Mouse (Mus musculus) layer of hippocampus, adult 9-10 months (tissue): Measurements from ENCODE around the gene Donson.
"Not testable (repeated sequence)": the region's sequence is repeated elsewhere in the genome, so short reads cannot be mapped to it uniquely, and the experiment has no call there.

ENCODE experiments used
- DNase-seq: peaks from one replicate; pipeline ENCODE4 v3.0.0; 2022; ENCODE audit warnings: low spot score

Gene Donson

DNA sequence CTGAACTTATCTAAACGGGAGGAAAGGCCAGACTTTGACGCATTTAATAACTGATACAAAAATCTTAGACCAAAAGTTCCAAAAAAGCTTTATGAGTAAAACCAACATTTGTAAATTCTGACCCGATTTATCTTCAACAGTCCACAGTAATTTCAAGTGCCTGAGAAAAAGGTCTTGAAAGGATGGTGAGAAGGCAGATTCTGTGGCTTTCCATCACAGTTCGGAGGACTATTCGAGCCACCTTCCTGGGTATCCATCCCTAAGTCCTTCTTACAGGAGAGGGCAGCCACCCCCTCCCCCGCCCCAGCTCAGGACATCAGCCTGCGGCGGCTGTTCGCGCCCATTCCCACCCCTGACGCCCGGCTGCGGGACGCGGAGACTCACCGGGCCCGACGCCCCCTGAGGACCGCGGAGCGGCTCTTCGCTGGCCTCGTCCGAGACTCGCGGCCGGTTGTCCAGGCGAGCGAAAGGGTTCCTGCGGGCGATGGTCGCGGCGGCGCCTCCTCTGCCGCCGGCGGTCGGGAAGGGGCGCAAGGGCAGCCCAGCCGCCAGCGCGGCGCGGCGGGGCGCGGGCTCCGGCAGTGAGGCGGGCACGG, 449 bp downstream of the Donson start:
- no peak for DNase-seq

DNA sequence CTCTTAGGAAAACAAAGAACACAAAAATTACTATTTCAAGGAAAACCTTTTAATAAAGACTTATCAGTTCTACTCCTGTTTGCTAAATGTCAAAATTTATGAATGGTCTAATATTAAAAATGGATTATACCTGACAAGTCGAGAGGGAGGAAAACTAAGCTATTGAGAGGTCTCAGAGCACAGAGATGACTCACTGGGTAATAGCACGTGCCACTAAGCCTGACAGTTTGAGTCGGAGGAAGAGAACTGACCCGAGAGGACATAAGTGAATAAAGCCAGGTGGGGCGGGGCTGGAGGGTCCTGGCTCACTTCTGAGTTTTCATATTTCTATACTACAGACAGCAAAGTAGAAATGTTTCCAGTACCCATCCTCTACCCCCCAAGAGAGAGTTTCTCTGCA, 2.2 kb downstream of the Donson start:
- DNase-seq = no peak

DNA sequence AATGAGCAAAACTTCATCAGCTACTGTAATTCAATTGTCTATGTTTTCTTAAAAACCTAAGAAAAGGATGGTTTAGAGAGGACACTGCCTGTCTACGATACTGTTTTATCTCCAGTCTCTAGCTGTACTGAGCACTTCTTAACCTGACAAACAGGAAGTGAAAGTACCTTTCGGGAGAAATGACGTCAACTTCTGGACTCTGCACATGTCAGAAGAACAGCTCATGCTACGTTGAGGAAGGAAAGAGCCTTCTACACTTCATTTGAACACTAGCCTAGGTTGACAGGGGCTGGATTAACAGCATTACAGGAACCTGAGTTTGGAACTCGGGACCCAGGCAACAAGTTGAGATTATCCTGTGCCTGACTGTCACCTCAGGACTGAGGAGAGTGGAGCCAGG, 3.0 kb downstream of the Donson start:
- no peak for DNase-seq

DNA sequence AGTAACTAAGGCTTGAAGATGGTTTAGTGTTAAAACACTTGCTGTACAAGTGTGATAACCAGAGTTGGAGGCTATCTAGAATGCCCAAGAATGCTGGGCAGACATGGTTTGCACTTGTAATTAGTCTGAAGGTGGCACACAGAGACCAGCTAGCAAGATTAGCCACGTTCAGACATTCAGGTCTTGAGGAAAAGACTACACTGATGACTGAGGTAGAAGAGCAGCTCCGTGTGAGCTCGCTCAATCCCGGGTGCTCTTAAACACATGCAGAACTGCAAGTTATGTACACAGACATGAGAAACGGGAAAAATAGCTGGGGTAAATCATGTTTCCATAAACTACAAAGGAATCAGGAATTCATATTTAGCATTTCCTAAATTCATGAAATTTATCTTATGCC, 7.9 kb downstream of the Donson start:
- DNase-seq = no peak

DNA sequence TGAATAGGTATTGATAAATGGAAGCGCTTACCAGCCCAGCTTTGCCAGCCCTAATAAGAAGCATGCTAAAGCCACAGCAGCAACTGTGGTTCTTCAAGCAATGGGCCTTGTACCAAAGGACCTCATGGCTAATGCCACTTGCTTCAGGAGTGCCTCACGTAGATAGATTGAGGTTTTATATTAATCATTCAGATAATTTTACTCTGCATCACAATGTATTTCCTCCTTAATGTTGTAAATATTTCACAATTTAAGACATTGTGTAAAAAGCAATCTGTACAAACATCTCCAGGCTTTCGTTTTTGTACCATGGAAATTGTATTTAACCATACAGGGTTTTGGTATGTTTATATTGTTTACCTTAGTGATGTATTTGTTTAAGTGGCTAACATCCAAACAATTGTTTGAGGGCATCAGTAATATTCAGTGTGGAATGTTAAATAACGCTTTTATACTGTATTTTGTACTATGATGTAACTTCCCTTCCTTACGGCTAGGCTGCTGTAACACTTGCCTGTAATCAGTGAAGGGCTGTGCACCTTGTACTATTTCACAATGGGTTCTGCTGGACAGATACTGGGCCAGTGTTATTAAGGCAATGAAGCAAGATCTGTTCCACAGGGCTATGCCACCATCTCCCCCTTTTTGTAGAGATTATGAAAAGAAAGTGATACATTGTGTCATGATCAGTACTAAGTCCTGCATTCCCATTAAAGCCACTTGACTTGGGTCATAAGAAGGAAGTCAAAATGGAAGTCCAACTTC, 10.2 kb downstream of the Donson start:
- no peak for DNase-seq

DNA sequence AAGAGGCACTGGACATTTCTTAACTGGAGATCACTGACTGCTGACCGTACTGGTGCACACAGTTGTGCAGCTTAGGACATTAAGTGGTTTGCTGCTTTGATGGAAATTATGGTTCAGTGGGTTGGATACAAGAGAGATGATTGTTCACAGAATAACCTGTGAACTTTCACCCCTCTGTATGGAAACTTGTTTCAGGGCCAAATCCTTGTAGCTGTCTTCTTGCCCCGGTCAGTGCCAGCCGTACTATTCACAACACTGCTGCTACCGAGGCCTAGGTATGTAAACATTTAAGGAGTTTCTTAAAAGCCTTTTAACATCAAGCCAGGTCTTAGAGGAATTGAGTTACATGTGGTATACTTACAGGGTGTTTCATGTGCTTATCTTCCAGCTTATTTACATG, 14.1 kb downstream of the Donson start:
- no peak for DNase-seq

DNA sequence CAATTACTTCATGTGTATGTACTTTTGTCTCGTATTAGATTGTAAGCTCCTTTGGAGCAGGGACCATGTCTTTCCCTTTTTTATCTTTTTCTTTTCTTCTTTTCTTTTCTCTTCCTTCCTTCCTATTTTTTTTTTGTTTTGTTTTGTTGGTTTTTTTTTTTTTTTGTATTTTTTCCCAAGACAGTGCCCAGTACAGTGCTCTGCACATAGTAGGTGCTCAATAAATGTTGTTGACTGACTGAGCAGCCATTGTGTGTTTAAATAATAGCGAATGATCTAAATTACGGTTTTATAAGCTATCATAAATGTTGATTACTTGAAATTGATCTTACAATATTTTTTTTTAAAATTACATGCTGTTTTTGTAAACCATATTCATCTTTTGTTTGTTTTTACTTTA, 24.8 kb downstream of the Donson start:
- no peak for DNase-seq

DNA sequence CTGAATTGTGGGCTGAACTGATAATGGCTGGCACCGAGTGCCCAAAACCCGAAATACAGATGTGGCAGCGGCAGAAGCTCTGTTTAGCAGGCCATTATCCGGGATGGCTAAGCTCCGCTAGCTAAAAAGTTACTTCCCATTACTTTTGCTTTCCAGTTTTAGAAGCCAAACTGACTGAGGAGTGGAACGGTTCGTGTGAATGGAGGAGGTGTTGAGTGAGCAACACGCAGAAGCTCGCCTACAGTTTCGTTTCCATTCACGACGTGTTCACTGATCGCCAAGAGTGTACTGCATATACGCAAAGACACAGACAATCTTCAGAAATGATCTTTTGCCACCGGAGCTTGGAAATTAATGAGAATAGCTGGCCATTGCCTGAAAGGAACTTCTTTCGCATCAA, 26.2 kb downstream of the Donson start:
- DNase-seq = no peak

DNA sequence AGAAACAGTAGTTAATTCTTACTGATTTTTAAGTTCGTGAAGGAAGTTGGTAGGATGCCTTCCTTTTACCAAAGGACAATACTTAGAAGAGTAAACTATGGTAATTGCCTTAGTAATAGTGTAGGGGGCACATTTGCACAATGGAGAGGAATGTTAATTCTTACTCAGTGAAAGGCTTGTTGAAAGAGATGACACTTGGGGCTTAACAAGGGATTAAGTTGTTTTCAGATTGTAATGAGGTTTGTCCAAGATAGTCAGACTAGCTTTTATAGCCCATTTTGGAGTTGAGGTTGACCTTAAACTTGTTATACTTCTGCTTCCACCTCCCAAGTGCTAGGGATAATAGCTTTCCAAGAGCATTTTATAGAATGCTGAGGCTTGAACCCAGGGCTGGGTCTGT, 27.2 kb downstream of the Donson start:
- DNase-seq = no peak

DNA sequence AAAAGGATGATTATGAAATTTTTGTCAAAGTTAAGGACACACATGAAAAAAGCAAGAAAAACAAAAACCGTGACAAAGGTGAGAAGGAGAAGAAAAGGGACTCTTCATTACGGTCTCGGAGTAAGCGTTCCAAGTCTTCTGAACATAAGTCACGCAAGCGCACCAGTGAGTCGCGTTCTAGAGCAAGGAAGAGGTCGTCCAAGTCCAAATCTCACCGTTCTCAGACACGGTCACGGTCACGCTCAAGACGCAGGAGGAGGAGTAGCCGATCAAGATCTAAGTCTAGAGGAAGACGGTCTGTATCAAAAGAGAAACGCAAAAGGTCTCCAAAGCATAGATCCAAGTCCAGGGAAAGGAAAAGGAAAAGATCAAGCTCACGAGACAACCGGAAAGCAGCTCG, 28.8 kb downstream of the Donson start:
- DNase-seq = no peak

DNA sequence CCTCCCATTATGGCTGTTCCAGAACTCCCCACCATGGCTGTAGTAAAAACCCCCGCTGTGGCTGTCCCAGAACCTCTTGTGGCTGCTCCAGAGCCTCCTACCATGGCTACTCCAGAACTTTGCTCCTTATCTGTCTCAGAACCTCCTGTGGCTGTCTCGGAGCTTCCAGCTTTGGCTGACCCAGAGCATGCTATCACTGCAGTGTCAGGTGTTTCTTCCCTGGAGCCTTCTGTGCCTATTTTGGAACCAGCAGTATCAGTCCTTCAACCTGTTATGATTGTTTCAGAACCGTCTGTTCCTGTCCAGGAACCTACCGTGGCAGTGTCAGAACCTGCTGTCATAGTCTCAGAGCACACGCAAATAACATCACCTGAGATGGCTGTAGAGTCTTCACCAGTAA, 30.1 kb downstream of the Donson start:
- DNase-seq = no peak

DNA sequence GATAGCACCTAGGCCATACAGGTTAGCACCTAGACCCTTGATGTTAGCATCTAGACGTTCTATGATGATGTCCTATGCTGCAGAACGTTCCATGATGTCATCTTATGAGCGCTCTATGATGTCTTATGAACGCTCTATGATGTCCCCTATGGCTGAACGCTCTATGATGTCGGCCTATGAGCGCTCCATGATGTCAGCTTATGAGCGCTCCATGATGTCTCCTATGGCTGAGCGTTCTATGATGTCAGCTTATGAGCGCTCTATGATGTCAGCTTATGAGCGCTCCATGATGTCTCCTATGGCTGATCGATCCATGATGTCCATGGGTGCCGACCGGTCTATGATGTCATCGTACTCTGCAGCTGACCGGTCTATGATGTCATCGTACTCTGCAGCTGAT, 31.3 kb downstream of the Donson start:
- DNase-seq = no peak

DNA sequence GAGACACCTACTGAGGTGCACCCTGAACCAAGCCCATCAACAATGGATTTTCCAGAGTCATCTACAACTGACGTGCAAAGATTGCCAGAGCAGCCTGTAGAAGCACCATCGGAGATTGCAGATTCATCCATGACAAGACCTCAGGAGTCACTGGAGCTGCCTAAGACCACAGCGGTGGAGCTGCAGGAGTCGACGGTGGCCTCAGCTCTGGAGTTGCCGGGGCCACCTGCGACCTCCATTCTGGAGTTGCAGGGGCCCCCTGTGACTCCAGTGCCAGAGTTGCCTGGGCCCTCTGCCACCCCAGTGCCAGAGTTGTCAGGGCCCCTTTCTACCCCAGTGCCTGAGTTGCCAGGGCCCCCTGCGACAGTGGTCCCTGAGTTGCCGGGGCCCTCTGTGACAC, 33.3 kb downstream of the Donson start:
- no peak for DNase-seq

DNA sequence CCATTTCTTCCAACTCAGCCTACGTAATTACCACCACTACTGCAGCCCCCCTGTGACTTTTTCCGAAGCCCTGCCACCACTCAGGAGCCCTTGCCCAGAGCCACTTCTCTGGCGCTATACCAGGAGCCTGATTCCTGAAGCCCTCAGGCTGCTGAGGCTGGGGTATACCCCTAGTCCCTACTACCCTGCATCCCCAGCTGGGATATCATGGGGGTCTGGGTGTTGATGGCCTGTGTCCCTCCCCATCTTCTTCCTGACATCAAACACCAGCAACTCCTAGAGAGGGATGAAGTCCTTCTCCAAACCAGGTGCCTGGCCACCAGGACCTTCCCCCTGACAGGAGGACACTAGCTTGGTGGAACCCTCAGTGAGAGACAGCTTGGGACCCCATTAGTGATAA, 36.4 kb downstream of the Donson start:
- no peak for DNase-seq

DNA sequence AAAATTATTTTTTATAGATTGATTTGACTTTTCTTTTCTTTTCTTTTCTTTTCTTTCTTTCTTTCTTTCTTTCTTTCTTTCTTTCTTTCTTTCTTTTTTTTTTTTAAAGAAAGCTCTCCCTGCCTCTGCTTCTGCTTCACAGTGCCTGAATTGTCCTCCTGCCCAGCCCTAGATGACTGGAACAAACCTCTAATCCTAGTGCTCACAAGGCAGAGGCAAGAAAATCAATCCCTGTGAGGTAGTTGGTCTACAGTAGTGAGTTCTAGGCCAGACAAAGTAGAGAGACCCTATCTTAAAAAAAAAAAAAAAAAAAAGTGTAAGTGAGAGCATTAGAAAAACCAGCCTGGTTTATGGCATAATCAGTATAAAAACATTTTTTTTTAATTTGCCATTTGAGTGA, 38.8 kb downstream of the Donson start:
- no peak for DNase-seq

DNA sequence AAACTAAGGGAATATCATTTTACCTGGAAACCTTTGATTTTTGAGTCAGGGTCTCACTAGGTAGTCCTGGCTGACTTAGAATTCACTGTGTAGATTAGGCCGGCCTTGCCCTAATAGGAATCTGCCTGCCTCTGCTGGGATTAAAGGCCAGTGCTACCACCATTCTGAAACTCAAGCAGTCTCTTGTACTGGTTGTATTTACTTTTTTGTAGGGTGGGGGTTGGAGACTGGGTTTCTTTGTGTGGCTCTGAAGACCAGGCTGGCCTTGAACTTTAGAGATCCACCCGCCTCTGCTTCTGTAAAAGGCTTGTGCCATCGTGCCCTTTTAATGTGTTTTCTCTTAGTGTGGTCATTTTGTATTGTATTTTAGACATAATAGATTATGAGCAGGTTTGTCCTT, 39.3 kb downstream of the Donson start:
- no peak for DNase-seq

DNA sequence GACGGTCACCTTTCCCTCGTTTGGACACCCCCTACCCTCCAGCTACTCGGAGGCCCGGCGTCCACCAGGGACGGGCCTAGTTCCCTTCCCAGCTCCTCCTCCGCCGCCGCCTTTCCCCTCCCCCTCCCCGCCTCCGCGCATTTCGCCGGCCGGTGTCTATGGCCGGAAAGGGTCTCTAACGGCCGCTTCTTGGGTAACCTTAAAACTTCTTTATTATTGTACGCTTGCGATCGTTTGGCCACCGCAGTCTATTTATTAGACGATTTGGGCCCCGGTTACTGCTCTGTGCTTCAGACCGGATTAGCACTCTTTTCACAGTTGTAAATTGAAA, 40.4 kb downstream of the Donson start:
- DNase-seq = no peak

DNA sequence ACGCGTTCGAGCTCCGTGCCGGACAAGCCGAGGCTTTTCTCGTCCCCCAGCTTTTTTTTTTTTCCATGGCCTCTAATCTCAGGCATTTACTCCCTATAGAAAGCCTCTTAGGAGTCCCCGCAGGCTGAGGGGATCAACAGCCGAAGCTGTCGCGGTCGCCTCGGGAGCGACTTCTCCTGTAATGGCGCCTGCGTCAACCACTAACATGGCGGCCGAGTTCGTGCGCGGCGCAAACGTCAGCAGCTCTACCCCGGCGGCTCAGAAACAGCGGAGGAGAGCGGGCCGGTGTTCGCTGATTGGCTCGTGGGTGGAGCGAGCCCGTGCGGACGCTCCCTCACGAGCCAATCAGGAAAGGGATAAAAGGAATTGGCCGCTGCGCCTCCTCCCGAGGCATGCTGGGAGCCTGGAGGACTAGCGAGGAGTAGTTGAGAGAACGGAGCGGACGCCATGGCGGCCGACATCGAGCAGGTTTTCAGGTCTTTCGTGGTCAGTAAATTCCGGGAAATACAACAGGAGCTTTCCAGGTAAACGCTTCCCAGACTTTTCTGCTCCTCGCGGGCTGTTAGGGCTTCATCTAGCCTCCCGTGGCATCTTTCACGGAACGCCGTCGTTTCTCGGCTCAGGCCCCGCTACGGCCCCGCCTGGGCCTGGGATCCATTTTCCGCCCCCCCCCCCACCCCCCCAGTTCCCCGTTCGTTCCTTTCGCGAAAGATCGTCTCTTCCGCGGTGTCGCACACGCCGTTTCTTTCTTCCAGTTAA, 40.9 kb downstream of the Donson start, which contains the start of gene Son:
TSS of gene Son (plus strand) at position 46 of the 759 bp plus-strand sequence.
- DNase-seq = peak; percentile 87

DNA sequence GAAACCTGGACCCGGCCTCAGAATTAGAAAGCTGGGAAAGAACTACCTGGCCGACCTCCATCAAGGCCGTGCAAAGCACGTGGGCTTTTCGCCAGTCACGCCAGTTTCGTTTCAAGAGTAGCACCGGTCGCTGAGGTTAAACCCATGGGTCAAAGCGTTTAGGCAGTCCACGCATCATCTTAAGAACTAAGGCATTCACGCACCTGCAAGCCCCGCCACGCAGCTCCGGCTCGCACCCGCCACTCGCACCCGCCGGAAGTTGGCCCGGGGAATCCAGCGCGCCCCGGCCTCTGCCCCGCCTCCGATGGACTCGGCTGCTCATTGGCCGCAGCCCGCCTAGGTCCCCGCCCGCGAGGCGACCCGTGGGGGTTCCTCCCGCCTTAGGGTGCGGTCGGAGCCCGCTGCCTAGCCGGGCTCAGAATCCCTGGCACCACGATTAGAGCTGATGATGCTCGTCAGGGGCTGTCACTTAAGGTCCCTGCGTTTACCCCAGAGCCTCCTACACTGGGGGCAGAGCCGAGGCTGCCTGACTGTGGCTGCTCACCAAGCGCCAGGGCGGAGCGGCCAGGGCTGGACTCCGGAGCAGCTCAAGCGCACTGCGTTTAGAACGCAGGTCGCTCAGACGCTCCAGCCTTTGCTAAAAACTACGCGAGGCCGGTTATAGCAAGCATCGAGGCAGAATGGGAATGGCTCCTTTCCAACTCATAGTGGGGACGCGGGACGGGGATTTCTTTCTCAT, 41.7 kb downstream of the Donson start, which contains the start of gene Gart:
TSS of gene Gart (minus strand) at position 272 of the 739 bp plus-strand sequence.
- DNase-seq = peak; percentile 69

DNA sequence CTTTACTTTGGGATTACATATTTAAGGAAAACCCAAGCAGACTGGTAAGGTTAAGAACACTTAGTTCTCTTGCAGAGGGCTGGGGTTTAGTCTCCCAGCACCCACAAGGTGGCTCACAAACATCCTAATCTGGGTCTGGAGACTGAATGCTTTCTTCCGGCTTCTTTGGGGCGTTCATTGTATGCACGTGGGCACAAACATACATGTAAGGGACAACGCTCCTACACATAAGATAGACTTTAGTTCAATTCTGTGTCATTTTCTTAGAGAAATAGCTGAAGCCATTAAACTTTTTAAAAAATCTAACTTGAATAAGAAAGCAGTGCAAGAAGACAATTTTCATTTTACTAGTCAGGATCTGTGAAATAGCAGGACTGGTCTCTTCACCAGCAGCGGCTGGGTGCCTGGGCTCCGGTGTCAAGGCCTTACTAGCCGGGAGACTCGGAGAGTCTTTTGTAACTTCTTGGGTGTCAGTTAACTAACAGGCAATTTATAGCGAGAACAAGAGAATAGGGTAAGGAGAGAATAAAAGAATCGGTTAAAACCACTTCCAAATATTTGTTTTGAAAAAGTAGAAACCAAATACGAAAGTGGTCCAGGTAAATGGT, 42.5 kb downstream of the Donson start:
- no peak for DNase-seq

DNA sequence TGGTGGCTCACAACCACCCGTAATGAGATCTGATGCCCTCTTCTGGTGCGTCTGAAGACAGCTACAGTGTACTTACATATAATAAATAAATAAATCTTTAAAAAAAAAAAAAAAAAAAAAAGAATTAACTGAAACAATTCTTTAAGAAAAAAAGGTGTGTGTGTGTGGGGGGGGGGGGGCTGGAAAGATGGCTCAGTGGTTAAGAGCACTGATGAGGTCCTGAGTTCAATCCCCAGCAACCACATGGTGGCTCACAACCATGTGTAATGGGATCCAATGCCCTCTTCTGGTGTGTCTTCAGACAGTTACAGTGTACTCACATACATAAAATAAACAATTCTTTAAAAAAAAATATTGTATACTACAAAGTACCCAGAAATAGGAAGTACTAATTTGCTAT, 43.1 kb downstream of the Donson start:
- not testable (repeated sequence) for DNase-seq

DNA sequence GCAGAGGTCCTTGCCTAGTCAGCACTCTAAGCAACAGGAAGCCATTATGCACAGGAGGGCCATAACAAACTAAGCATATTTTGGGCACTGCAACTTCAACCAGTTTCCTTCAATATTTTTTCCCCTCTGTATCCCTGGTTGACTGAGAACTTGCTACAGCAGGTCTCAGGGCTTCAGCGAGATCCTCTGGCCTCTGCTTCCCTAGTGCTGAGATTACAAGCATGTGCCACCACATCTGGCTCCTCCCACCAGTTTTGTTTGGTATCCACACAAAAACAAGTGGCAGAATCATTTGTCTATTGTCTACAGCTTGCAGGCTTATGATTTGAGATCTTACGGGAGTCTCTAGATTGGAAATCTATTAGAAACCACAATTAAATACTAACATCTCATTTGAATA, 43.7 kb downstream of the Donson start:
- DNase-seq = no peak
